Mouse (Mus musculus) lung, postnatal 0 days (tissue): ENCODE measurements around the gene Ctf1. TPM values are rescaled to one million over a fixed set of nuclear protein-coding genes. Genes with fewer than 3 reads are reported as not detected.

Experiments
- ATAC-seq: fragments of 200-750 bp; cut with Nextera tagmentation; 2 replicates; pipeline ENCODE4 v1.8.0; 2017; ENCODE audit warnings: moderate library complexity
- DNase-seq: peaks from one replicate; pipeline ENCODE4 v3.0.0-alpha.2; 2016; ENCODE audit warnings: low spot score
- H3K27ac ChIP-seq: fragments of 300-500 bp; sonication (generic); 2 replicates; pipeline ENCODE4 v1.5.1; 2014; ENCODE audit warnings: antibody characterized with exemption, mild to moderate bottlenecking, low read length, mixed read lengths
- H3K27me3 ChIP-seq: fragments of 300-500 bp; sonication (generic); replicated peaks from 2 replicates; pipeline ENCODE4 v1.6.1; 2014; ENCODE audit warnings: low read length, mixed read lengths; ENCODE audit not compliant: insufficient read depth
- H3K36me3 ChIP-seq: fragments of 300-500 bp; sonication (generic); 2 replicates; pipeline ENCODE4 v1.6.1; 2014; ENCODE audit warnings: low read length, mixed read lengths; ENCODE audit not compliant: insufficient read depth
- H3K4me1 ChIP-seq: fragments of 300-500 bp; sonication (generic); 2 replicates; pipeline ENCODE4 v1.6.1; 2014; ENCODE audit warnings: antibody characterized with exemption, low read depth, low read length, mixed read lengths; ENCODE audit not compliant: insufficient read depth
- H3K4me2 ChIP-seq: fragments of 300-500 bp; sonication (generic); replicated peaks from 2 replicates; pipeline ENCODE4 v1.6.1; 2014; ENCODE audit warnings: low read depth, mild to moderate bottlenecking, low read length, moderate library complexity, mixed read lengths
- H3K4me3 ChIP-seq: fragments of 300-500 bp; sonication (generic); 2 replicates; pipeline ENCODE4 v1.5.1; 2014; ENCODE audit warnings: low read depth, low read length
- H3K9ac ChIP-seq: fragments of 300-500 bp; sonication (generic); replicated peaks from 2 replicates; pipeline ENCODE4 v1.6.1; 2014; ENCODE audit warnings: low read depth, mild to moderate bottlenecking
- H3K9me3 ChIP-seq: fragments of 300-500 bp; sonication (generic); 2 replicates; pipeline ENCODE4 v1.6.1; 2016; ENCODE audit warnings: low read length, mixed read lengths
- CTCF ChIP-seq: IDR thresholded peaks from 2 replicates; pipeline ENCODE4 v1.5.1; 2016; ENCODE audit warnings: antibody characterized with exemption, mild to moderate bottlenecking
- EP300 ChIP-seq: IDR thresholded peaks from 2 replicates; pipeline ENCODE4 v1.6.1; 2016; ENCODE audit warnings: antibody characterized with exemption, mild to moderate bottlenecking, control low read depth
- WGBS: fragments of 180-500 bp; shearing (Covaris S2); extraction: QIAGEN DNeasy Blood & Tissue Kit; methylation state at CpG from one replicate; pipeline ENCODE4 v1.1.7; 2014; 5-methylcytosine and 5-hydroxymethylcytosine counted together
- polyA plus RNA-seq: library from polyadenylated mRNA; unstranded; fragments of >200 nt; fragmentation: Nextera tagmentation; extraction: Ambion mirVana; gene quantifications from 2 replicates; pipeline ENCODE4 v1.2.1, GENCODE M21; 2015

Gene Ctf1
- polyA plus RNA-seq, 1 experiment from 2014 or later = 9.9 TPM

- Histone ChIP-seq H3K9me3 (no peaks in the 10 kb centered on the region), H3K4me1 (no peaks in the 10 kb centered on the region), H3K27ac (no peak overlapping the region), H3K27me3 (no peaks in the 10 kb centered on the region), H3K4me3 (no peak overlapping the region), H3K4me2 (no peak overlapping the region), H3K9ac (no peak overlapping the region), H3K36me3 (no peaks in the 10 kb centered on the region; the same call in 1 of the 2 replicates)
- ATAC-seq (no peak), DNase-seq (no peak)
- WGBS = 93% methylated on average over 28 of the region's 28 CpGs
- TF ChIP-seq EP300 (no peak), CTCF (no peak)
Observed at GRCm38 (mm10) chr7:127748235-127748560, 35.7 kb downstream of the Ctf1 start.

DNA sequence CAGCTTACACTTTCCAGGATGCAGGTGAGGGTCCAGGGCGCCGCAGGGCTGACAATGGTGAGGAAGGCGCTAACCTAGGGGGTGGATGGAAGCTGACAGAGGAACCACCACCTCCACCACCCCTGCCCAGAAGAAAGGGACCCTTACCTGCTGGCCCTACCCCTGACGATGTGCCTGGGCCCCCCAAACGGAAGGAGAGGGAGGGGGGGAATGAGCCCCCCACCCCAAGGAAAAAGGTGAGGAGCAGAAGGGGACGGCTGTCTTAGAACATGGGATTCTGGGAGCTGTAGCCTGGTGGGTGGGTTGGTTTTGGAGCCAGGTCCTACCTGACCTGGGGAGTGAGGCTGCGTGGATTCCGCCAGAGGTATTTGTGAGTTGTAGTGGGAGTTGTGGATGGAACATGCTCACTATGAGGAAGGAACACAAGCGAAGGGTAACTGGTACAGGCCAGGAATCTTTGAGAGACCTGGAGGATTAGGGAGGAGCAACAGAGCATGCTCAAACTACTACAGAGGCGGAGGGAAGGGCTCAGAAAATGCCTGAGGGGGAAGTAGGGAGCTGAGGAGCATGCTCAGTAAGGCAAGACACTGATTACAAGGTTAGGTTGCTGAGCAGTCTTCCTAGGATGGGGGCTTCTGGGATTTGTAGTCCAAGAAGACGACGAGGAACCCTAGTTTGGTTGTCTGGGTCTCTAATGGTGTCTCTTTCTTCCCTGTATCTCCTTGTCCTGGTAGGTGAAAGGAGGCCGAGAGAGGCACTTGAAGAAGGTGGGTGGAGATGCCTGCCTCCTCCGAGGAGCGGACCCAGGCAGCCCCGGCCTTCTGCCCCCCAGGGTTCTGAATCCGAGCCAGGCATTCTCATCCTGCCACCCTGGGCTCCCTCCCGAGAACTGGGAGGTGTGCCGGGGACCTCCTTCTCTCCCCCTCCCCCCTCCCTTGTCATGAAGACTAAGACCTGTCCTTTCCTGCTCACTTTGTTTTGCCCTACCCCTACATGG lies 37.9 kb downstream of the Ctf1 start:
- Histone ChIP-seq H3K4me3 (no peak overlapping the region), H3K27ac (no peak overlapping the region), H3K9me3 (no peaks in the 10 kb centered on the region), H3K27me3 (no peaks in the 10 kb centered on the region), H3K36me3 (no peaks in the 10 kb centered on the region; the same call in 1 of the 2 replicates), H3K4me1 (no peaks in the 10 kb centered on the region), H3K9ac (no peak overlapping the region), H3K4me2 (no peak overlapping the region)
- DNase-seq (peak; percentile 84), ATAC-seq (no peak)
- TF ChIP-seq EP300 (no peak), CTCF (no peak)
- 81% methylated on average over 17 of the region's 19 CpGs for WGBS

DNA sequence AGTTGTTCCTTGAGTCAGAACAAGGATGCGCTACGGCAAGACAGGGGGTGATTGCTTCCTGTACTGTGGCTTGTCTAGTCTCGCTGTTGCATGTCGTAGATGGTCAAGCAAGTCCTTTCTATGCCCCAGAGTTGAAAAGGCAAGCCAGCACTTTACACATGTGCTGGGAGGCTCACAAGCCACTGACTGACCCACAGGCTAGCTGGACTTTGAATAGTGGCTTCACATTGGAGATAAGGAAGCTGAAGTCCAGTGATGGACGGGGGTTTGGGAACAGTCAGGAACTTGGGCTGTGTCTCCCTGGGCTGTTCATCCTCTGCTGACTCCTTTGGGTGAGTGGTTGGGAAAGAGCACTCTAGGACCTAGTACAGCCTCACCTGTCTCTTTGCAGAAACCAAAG lies 39.1 kb downstream of the Ctf1 start:
- Histone ChIP-seq H3K27ac (no peak overlapping the region), H3K36me3 (no peaks in the 10 kb centered on the region; the same call in 1 of the 2 replicates), H3K4me2 (no peak overlapping the region), H3K4me1 (no peaks in the 10 kb centered on the region), H3K4me3 (no peak overlapping the region), H3K9ac (no peak overlapping the region), H3K9me3 (no peaks in the 10 kb centered on the region), H3K27me3 (no peaks in the 10 kb centered on the region)
- no peak for TF ChIP-seq CTCF
- TF ChIP-seq EP300 = no peak
- WGBS = 94% methylated on average over 5 of the region's 5 CpGs
- DNase-seq = no peak
- no peak for ATAC-seq

GRCm38 (mm10) chr7:127752069-127752468 lies 39.5 kb downstream of the Ctf1 start:
- no peaks in the 10 kb centered on the region for H3K9me3 ChIP-seq
- H3K36me3 ChIP-seq = no peaks in the 10 kb centered on the region; the same call in 1 of the 2 replicates
- no peak overlapping the region for H3K27ac ChIP-seq
- H3K27me3 ChIP-seq = no peaks in the 10 kb centered on the region
- H3K9ac ChIP-seq = no peak overlapping the region
- ATAC-seq (no peak), DNase-seq (no peak)
- H3K4me2 ChIP-seq = no peak overlapping the region
- WGBS = 92% methylated on average over 27 of the region's 27 CpGs
- TF ChIP-seq EP300 (no peak), CTCF (no peak)
- H3K4me3 ChIP-seq = no peak overlapping the region
- H3K4me1 ChIP-seq = no peaks in the 10 kb centered on the region

GRCm38 (mm10) chr7:127753158-127753557 lies 40.6 kb downstream of the Ctf1 start:
- no peaks in the 10 kb centered on the region for H3K4me1 ChIP-seq
- H3K36me3 ChIP-seq = no peaks in the 10 kb centered on the region; the same call in 1 of the 2 replicates
- H3K9ac ChIP-seq = no peak overlapping the region
- 53% methylated on average over 5 of the region's 5 CpGs for WGBS
- DNase-seq (no peak), ATAC-seq (no peak)
- no peak overlapping the region for H3K27ac ChIP-seq
- no peaks in the 10 kb centered on the region for H3K27me3 ChIP-seq
- TF ChIP-seq CTCF (no peak), EP300 (no peak)
- no peak overlapping the region for H3K4me3 ChIP-seq
- no peaks in the 10 kb centered on the region for H3K9me3 ChIP-seq
- H3K4me2 ChIP-seq = no peak overlapping the region

DNA sequence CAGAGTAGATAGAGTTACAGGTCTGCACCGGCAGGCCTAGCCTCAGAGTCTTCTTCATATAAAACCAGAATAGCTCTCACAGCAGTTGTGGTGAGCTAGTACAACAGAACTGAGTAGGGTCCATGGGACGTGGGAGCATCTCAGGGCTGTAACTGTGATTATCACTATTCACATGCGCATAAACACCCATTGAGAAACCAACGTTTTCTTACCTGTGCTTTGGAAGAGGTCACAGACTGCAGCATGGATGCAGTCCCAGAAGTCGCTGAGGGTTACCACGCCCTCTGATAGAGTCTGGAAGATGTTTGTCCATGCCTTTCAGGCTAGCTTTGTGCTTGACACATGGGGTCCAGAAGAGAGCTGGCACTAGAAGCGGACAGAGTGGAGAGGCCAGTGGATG lies 41.2 kb downstream of the Ctf1 start:
- DNase-seq (no peak), ATAC-seq (no peak)
- Histone ChIP-seq H3K9me3 (no peaks in the 10 kb centered on the region), H3K4me2 (no peak overlapping the region), H3K9ac (no peak overlapping the region), H3K27me3 (no peaks in the 10 kb centered on the region), H3K4me1 (no peaks in the 10 kb centered on the region), H3K36me3 (no peaks in the 10 kb centered on the region; the same call in 1 of the 2 replicates), H3K27ac (no peak overlapping the region), H3K4me3 (no peak overlapping the region)
- 81% methylated on average over 7 of the region's 7 CpGs for WGBS
- TF ChIP-seq EP300 = no peak
- TF ChIP-seq CTCF = no peak
